Mouse (Mus musculus) forebrain, postnatal 0 days (tissue): ENCODE measurements around the gene Cpeb2. TPM values are rescaled to one million over a fixed set of nuclear protein-coding genes. Genes with fewer than 3 reads are reported as not detected.

ENCODE experiments used
- ATAC-seq: fragments of 200-750 bp; cut with Nextera tagmentation; 2 replicates; pipeline ENCODE4 v1.8.0; 2017; ENCODE audit warnings: mild to moderate bottlenecking, moderate library complexity
- DNase-seq: peaks from one replicate; pipeline ENCODE4 v3.0.0-alpha.2; 2015
- H3K27ac ChIP-seq: fragments of 300-500 bp; sonication (generic); 2 replicates; pipeline ENCODE4 v1.5.1; 2014; ENCODE audit warnings: low read depth, mild to moderate bottlenecking, antibody characterized with exemption, low read length, moderate library complexity, mixed read lengths
- H3K27me3 ChIP-seq: fragments of 300-500 bp; sonication (generic); 2 replicates; pipeline ENCODE4 v1.6.1; 2014; ENCODE audit warnings: mild to moderate bottlenecking, low read length, mixed read lengths; ENCODE audit not compliant: insufficient read depth
- H3K36me3 ChIP-seq: fragments of 300-500 bp; sonication (generic); 2 replicates; pipeline ENCODE4 v1.6.1; 2014; ENCODE audit warnings: mild to moderate bottlenecking, moderate library complexity; ENCODE audit not compliant: insufficient read depth
- H3K4me1 ChIP-seq: fragments of 300-500 bp; sonication (generic); 2 replicates; pipeline ENCODE4 v1.6.1; 2014; ENCODE audit warnings: antibody characterized with exemption; ENCODE audit not compliant: insufficient read depth
- H3K4me2 ChIP-seq: fragments of 300-500 bp; sonication (generic); 2 replicates; pipeline ENCODE4 v1.6.1; 2014; ENCODE audit warnings: low read depth, mild to moderate bottlenecking, moderate library complexity
- H3K4me3 ChIP-seq: fragments of 300-500 bp; sonication (generic); 2 replicates; pipeline ENCODE4 v1.5.1; 2014; ENCODE audit warnings: low read depth, low read length, mixed read lengths
- H3K9ac ChIP-seq: fragments of 300-500 bp; sonication (generic); 2 replicates; pipeline ENCODE4 v1.6.1; 2014; ENCODE audit warnings: mild to moderate bottlenecking
- H3K9me3 ChIP-seq: fragments of 300-500 bp; sonication (generic); 2 replicates; pipeline ENCODE4 v1.6.1; 2016; ENCODE audit warnings: low read length
- CTCF ChIP-seq: sonication (generic); IDR thresholded peaks from 2 replicates; pipeline ENCODE4 v1.5.1; 2016; ENCODE audit warnings: antibody characterized with exemption, control low read depth, low read depth
- WGBS: fragments of 180-500 bp; shearing (Covaris S2); extraction: QIAGEN DNeasy Blood & Tissue Kit; methylation state at CpG from one replicate; pipeline ENCODE4 v1.1.7; 2014; 5-methylcytosine and 5-hydroxymethylcytosine counted together
- polyA plus RNA-seq: library from polyadenylated mRNA; unstranded; fragments of >200 nt; fragmentation: Nextera tagmentation; extraction: Ambion mirVana; gene quantifications from 2 replicates; pipeline ENCODE4 v1.2.1, GENCODE M21; 2015
- total RNA-seq: library from RNA; depleted of rRNA; stranded (reverse); fragments of >200 nt; gene quantifications from 2 replicates; pipeline ENCODE4 v1.2.3, GENCODE M21; 2014

The Cpeb2 gene
- total and polyA plus RNA-seq, 2 experiments from 2014 or later = 8.5 to 27.8 TPM

DNA sequence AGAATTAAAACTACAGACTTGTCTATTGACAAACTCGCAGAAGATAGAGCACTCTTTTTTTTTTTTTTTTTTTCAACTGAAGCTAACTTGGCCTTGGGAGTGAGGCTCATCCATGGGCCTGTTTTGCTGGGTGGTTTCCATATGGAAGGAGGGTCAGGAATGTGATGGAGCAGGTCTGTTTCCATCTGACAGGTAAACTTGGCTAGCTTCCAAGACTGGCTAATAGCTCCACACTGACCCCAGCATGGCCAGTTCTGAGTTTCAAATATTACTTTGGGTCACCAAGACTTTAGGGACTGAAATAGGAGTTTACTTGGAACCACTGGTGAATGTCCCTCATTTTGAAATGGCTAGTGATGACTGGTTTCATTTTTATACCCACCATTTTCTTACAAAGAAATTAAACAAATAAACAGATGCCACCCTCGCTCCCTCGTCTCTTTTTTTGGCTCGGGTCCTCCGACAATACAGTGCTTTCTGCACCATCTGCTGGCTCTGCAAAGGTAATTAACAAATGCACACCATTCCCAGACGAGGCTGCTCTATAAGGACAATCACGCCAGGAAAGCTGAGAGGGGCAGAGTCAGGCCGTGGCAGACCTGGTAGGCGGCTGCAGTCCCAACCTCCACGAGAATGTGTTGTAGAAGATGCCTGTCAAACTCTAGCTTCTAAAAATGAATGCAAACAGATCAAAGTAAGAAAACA lies 106.0 kb downstream of the Cpeb2 start:
- Histone ChIP-seq H3K4me1 (no peaks in the 10 kb centered on the region), H3K4me2 (no peak overlapping the region), H3K27me3 (no peaks in the 10 kb centered on the region), H3K4me3 (no peak overlapping the region), H3K36me3 (no peaks in the 10 kb centered on the region), H3K9ac (no peak overlapping the region), H3K9me3 (no peaks in the 10 kb centered on the region), H3K27ac (no peak overlapping the region)
- 32% methylated on average over 10 of the region's 10 CpGs for WGBS
- no peak for TF ChIP-seq CTCF
- peak; percentile 53 for DNase-seq
- peak; percentile 23; the same call in 1 of the 2 replicates for ATAC-seq
